ENCODE assay signal across 22 mouse cellular contexts in genomic region chr9:61220017-61220416, GRCm38 (mm10).
DNase-seq lines count a peak whose midpoint lies in the region; ATAC-seq and TF ChIP-seq lines count a peak whose summit lies in the region.
"Had no signal": no experiment of that assay in that cellular context is flagged by ENCODE, and none has a peak within 500 bp of the region (broad histone marks: within the 10 kb centered on the region; RNA-seq: fewer than 3 reads in every experiment).

No protein-coding gene starts in this region.

- H3K9me3 ChIP-seq in heart, embryonic 10.5 days, result 0 out of 2 replicates have a peak, but pooled peaks cover 5% of the 10 kb centered on the region
- H3K9me3 ChIP-seq in midbrain, postnatal 0 days (ENCODE audit: low read length), result no peaks in the 10 kb centered on the region
- no peaks in the 10 kb centered on the region for H3K9me3 ChIP-seq in midbrain, embryonic 11.5 days (ENCODE audit: control insufficient read depth, low read length)
- H3K9me3 ChIP-seq: forebrain, embryonic 13.5 days; limb, embryonic 10.5 days had no signal

- TF ChIP-seq CTCF in midbrain, postnatal 0 days (IDR thresholded peaks at IDR 0.05), result peak; percentile 47

- 60% methylated on average over 9 of the region's 9 CpGs for WGBS in heart, embryonic 10.5 days
- WGBS in midbrain, postnatal 0 days, result 65% methylated on average over 9 of the region's 9 CpGs
- WGBS in midbrain, embryonic 11.5 days, result 80% methylated on average over 9 of the region's 9 CpGs

- no peak overlapping the region for H3K9ac ChIP-seq in midbrain, postnatal 0 days (replicated peaks; ENCODE audit: low read length, poor library complexity, severe bottlenecking)
- H3K9ac ChIP-seq in midbrain, embryonic 11.5 days (ENCODE audit: low read length), result no peak overlapping the region
- H3K9ac ChIP-seq: forebrain, embryonic 13.5 days had no signal

- no peak for ATAC-seq in midbrain, postnatal 0 days (ENCODE audit: low FRiP score)
- ATAC-seq in midbrain, embryonic 11.5 days (ENCODE audit: low FRiP score), result no peak
- ATAC-seq: activated CD4-positive, CD25-positive, alpha-beta regulatory T cell, adult 4 months; CD4-positive, CD25-positive, alpha-beta regulatory T cell, adult 4 months; forebrain, embryonic 13.5 days; hindbrain, embryonic 16.5 days; intestine, postnatal 0 days; midbrain, embryonic 16.5 days had no signal

- peaks cover 90% of the 10 kb centered on the region for H3K27me3 ChIP-seq in heart, embryonic 10.5 days (ENCODE audit: insufficient read depth, poor library complexity, severe bottlenecking)
- H3K27me3 ChIP-seq in midbrain, postnatal 0 days (ENCODE audit: insufficient read depth, low read length), result no peaks in the 10 kb centered on the region
- H3K27me3 ChIP-seq in midbrain, embryonic 11.5 days (ENCODE audit: control insufficient read depth, insufficient read depth, low read length), result no peaks in the 10 kb centered on the region
- H3K27me3 ChIP-seq: forebrain, embryonic 13.5 days had no signal

- no peak overlapping the region for H3K4me2 ChIP-seq in midbrain, postnatal 0 days (ENCODE audit: low read depth, low read length, poor library complexity, severe bottlenecking)
- H3K4me2 ChIP-seq in midbrain, embryonic 11.5 days, result no peak overlapping the region
- H3K4me2 ChIP-seq: forebrain, embryonic 13.5 days had no signal

- no peak overlapping the region for H3K27ac ChIP-seq in heart, embryonic 10.5 days
- no peak overlapping the region for H3K27ac ChIP-seq in midbrain, postnatal 0 days (ENCODE audit: low read depth, low read length)
- no peak overlapping the region for H3K27ac ChIP-seq in midbrain, embryonic 11.5 days (ENCODE audit: low read depth, low read length)
- H3K27ac ChIP-seq: forebrain, embryonic 13.5 days; limb, embryonic 10.5 days had no signal

- no peaks in the 10 kb centered on the region for H3K36me3 ChIP-seq in heart, embryonic 10.5 days
- H3K36me3 ChIP-seq in midbrain, postnatal 0 days (ENCODE audit: insufficient read depth, low read length), result no peaks in the 10 kb centered on the region
- no peaks in the 10 kb centered on the region for H3K36me3 ChIP-seq in midbrain, embryonic 11.5 days (ENCODE audit: control insufficient read depth, insufficient read depth, low read length)
- H3K36me3 ChIP-seq: limb, embryonic 10.5 days had no signal

- peak; percentile 52 to 56 for DNase-seq in cerebellum, postnatal 14 days
- DNase-seq in cerebellum, adult 18-20 months, result no peak
- peak; percentile 61 for DNase-seq in heart, adult 8-10 months (ENCODE audit: low spot score)
- DNase-seq in heart, embryonic 10.5 days (ENCODE audit: low spot score), result no peak
- no peak for DNase-seq in midbrain, postnatal 0 days (ENCODE audit: low spot score)
- no peak for DNase-seq in midbrain, embryonic 11.5 days (ENCODE audit: low spot score, missing footprints)
- no peak for DNase-seq in spleen, postnatal 10 days (ENCODE audit: low spot score in 2 of 2)
- no peak for DNase-seq in right cerebral cortex, postnatal 4 days
- DNase-seq: adrenal gland, postnatal 10 days; cerebellum, adult 8-10 months; kidney, postnatal 36 days; lung, adult 18-20 months; spleen, adult 18-20 months; thymus, postnatal 4 days had no signal

- peaks cover 13% of the 10 kb centered on the region for H3K4me1 ChIP-seq in heart, embryonic 10.5 days
- H3K4me1 ChIP-seq in midbrain, postnatal 0 days (ENCODE audit: insufficient read depth, low read length), result peaks cover 14% of the 10 kb centered on the region
- peaks cover 6% of the 10 kb centered on the region; the same call in 1 of the 2 replicates for H3K4me1 ChIP-seq in midbrain, embryonic 11.5 days (ENCODE audit: control insufficient read depth, insufficient read depth, low read length)

- H3K4me3 ChIP-seq in heart, embryonic 10.5 days, result no peak overlapping the region
- no peak overlapping the region for H3K4me3 ChIP-seq in midbrain, postnatal 0 days (ENCODE audit: low read depth, low read length)
- no peak overlapping the region for H3K4me3 ChIP-seq in midbrain, embryonic 11.5 days (ENCODE audit: low read depth, low read length)
- H3K4me3 ChIP-seq: erythroblast, embryonic 14.5 days; forebrain, embryonic 13.5 days; limb, embryonic 10.5 days had no signal

Comparison
In these comparisons a context has a peak if more than half of its experiments do, and no peak if none do; other contexts are left out.
1. DNase-seq: peak in cerebellum, postnatal 14 days (2 of 2) and heart, adult 8-10 months (single experiment); none in cerebellum, adult 18-20 months (0 of 2), heart, embryonic 10.5 days (single experiment), midbrain, postnatal 0 days (single experiment), midbrain, embryonic 11.5 days (single experiment), spleen, postnatal 10 days (0 of 2) and right cerebral cortex, postnatal 4 days (single experiment).